Mouse (Mus musculus) myocyte (in vitro differentiated cells): Measurements from ENCODE around the gene Fndc11.

Source experiments
- CEBPB ChIP-seq: IDR thresholded peaks from 2 replicates; pipeline ENCODE4 v1.6.1; 2011; ENCODE audit warnings: mild to moderate bottlenecking, moderate library complexity; ENCODE audit not compliant: poor library complexity, insufficient read depth, severe bottlenecking
- POLR2A ChIP-seq: IDR thresholded peaks from one replicate; pipeline ENCODE4 v1.6.1; 2011; ENCODE audit warnings: low read depth, mild to moderate bottlenecking, control low read depth, moderate library complexity; ENCODE audit not compliant: insufficient read length
- POLR2AphosphoS2 ChIP-seq: IDR thresholded peaks from one replicate; pipeline ENCODE4 v1.6.1; 2011; ENCODE audit warnings: low read depth, control low read depth; ENCODE audit not compliant: insufficient read length

GRCm38 (mm10) chr2:181238091-181238610, 18.3 kb downstream of the Fndc11 start:
- TF ChIP-seq CEBPB (no peak), POLR2A (no peak), POLR2AphosphoS2 (no peak)
